Mouse (Mus musculus) CH12.LX (cell line): ENCODE results near the gene Adora2a. TPM values are rescaled to one million over a fixed set of nuclear protein-coding genes. Genes with fewer than 3 reads are reported as not detected.

Source experiments
- DNase-seq: peaks from one replicate; pipeline ENCODE4 v3.0.0-alpha.2; 2013; ENCODE audit errors: extremely low read depth
- H3K27ac ChIP-seq: 2 replicates; pipeline ENCODE4 v1.5.1; 2012; ENCODE audit warnings: low read depth, mild to moderate bottlenecking, control low read depth, moderate library complexity; ENCODE audit not compliant: insufficient read depth
- H3K27me3 ChIP-seq: replicated peaks from 2 replicates; pipeline ENCODE3; 2012; ENCODE audit warnings: inconsistent platforms
- H3K36me3 ChIP-seq, 2 experiments: replicated peaks in 1 of 2; 2 replicates each; pipeline versions ENCODE3 to v1.6.1; 2012; ENCODE audit warnings: inconsistent platforms in 1 of 2, low read length in 1 of 2, mild to moderate bottlenecking in 1 of 2, mixed read lengths in 1 of 2, moderate library complexity in 1 of 2; ENCODE audit not compliant: control insufficient read depth in 1 of 2, insufficient read depth in 1 of 2
- H3K4me1 ChIP-seq, 2 experiments: 2 replicates each; pipeline ENCODE4 v1.6.1; 2012; ENCODE audit warnings: inconsistent platforms in 1 of 2, moderate library complexity in 1 of 2; ENCODE audit not compliant: insufficient read depth in 2 of 2, control insufficient read depth in 1 of 2
- H3K4me2 ChIP-seq: 2 replicates; pipeline ENCODE4 v1.6.1; 2012; ENCODE audit warnings: low read depth, mild to moderate bottlenecking, control low read depth; ENCODE audit not compliant: poor library complexity, insufficient read depth, severe bottlenecking
- H3K4me3 ChIP-seq, 3 experiments: fragments of 150-350 bp in 1 of 3; sonication (generic) in 1 of 3; replicated peaks in 1 of 3; 2 replicates each; pipeline versions ENCODE3 to v1.5.1; 2011 to 2012; ENCODE audit warnings: low read depth in 2 of 3, low read length in 2 of 3, mild to moderate bottlenecking in 2 of 3, moderate library complexity in 2 of 3, control low read depth in 1 of 3, improper control_type of control experiment in 1 of 3, inconsistent platforms in 1 of 3, mixed read lengths in 1 of 3; ENCODE audit not compliant: poor library complexity in 1 of 3
- H3K79me2 ChIP-seq: replicated peaks from 2 replicates; pipeline ENCODE4 v1.6.1; 2012; ENCODE audit warnings: mild to moderate bottlenecking, moderate library complexity; ENCODE audit not compliant: control insufficient read depth, poor library complexity, insufficient read depth, severe bottlenecking; ENCODE audit errors: extremely low read depth
- H3K9ac ChIP-seq: 2 replicates; pipeline ENCODE4 v1.6.1; 2012; ENCODE audit warnings: low read depth, mild to moderate bottlenecking, control low read depth, moderate library complexity; ENCODE audit not compliant: insufficient read depth
- H3K9me3 ChIP-seq: replicated peaks from 2 replicates; pipeline ENCODE3; 2012; ENCODE audit warnings: low read length, inconsistent platforms, mixed read lengths
- CHD1 ChIP-seq: IDR thresholded peaks from 2 replicates; pipeline ENCODE4 v1.6.1; 2012; ENCODE audit warnings: low read depth, low read length, improper control_type of control experiment, inconsistent platforms
- CHD2 ChIP-seq: IDR thresholded peaks from 2 replicates; pipeline ENCODE4 v1.6.1; 2011; ENCODE audit warnings: low read length, improper control_type of control experiment
- E2F4 ChIP-seq: IDR thresholded peaks from 2 replicates; pipeline ENCODE4 v1.6.1; 2011; ENCODE audit warnings: low read depth, low read length, improper control_type of control experiment; ENCODE audit not compliant: insufficient replicate concordance
- EP300 ChIP-seq: IDR thresholded peaks from 2 replicates; pipeline ENCODE4 v1.6.1; 2011; ENCODE audit warnings: low read length, improper control_type of control experiment
- HCFC1 ChIP-seq: IDR thresholded peaks from 2 replicates; pipeline ENCODE4 v1.6.1; 2012; ENCODE audit warnings: low read depth, mild to moderate bottlenecking, inconsistent platforms, low read length, improper control_type of control experiment
- IRF4 ChIP-seq: IDR thresholded peaks from 2 replicates; pipeline ENCODE4 v1.6.1; 2014; ENCODE audit warnings: low read depth, mild to moderate bottlenecking, inconsistent platforms, low read length, improper control_type of control experiment
- MAFK ChIP-seq: IDR thresholded peaks from 2 replicates; pipeline ENCODE4 v1.6.1; 2011; ENCODE audit warnings: low read length, improper control_type of control experiment; ENCODE audit not compliant: insufficient replicate concordance
- MAX ChIP-seq: IDR thresholded peaks from 2 replicates; pipeline ENCODE4 v1.6.1; 2011; ENCODE audit warnings: low read length, improper control_type of control experiment
- MEF2A ChIP-seq: IDR thresholded peaks from 2 replicates; pipeline ENCODE4 v1.6.1; 2014; ENCODE audit warnings: low read depth, mild to moderate bottlenecking, inconsistent platforms, low read length, improper control_type of control experiment, borderline replicate concordance
- NRF1 ChIP-seq: IDR thresholded peaks from 2 replicates; pipeline ENCODE4 v1.6.1; 2014; ENCODE audit warnings: low read depth, mild to moderate bottlenecking, inconsistent platforms, low read length, improper control_type of control experiment, moderate library complexity
- POLR2A ChIP-seq: IDR thresholded peaks from 2 replicates; pipeline ENCODE4 v1.6.1; 2011; ENCODE audit warnings: low read depth, mild to moderate bottlenecking, improper control_type of control experiment, low read length
- POLR2AphosphoS2 ChIP-seq: IDR thresholded peaks from 2 replicates; pipeline ENCODE4 v1.6.1; 2011; ENCODE audit warnings: low read depth, low read length, improper control_type of control experiment
- RAD21 ChIP-seq: IDR thresholded peaks from 2 replicates; pipeline ENCODE4 v1.6.1; 2011; ENCODE audit warnings: low read depth, mild to moderate bottlenecking, low read length, improper control_type of control experiment, moderate library complexity
- RCOR1 ChIP-seq: conservative IDR thresholded peaks from 2 replicates; pipeline ENCODE4 v1.6.1; 2012; ENCODE audit warnings: low read depth, mild to moderate bottlenecking, inconsistent platforms, low read length, improper control_type of control experiment
- SIN3A ChIP-seq: IDR thresholded peaks from 2 replicates; pipeline ENCODE4 v1.6.1; 2012; ENCODE audit warnings: low read length, improper control_type of control experiment, inconsistent platforms
- SMC3 ChIP-seq: IDR thresholded peaks from 2 replicates; pipeline ENCODE4 v1.6.1; 2011; ENCODE audit warnings: low read depth, low read length, improper control_type of control experiment
- TBP ChIP-seq: conservative IDR thresholded peaks from 2 replicates; pipeline ENCODE4 v1.6.1; 2011; ENCODE audit warnings: low read depth, low read length, improper control_type of control experiment
- USF2 ChIP-seq: conservative IDR thresholded peaks from 2 replicates; pipeline ENCODE4 v1.6.1; 2011; ENCODE audit warnings: low read depth, low read length, improper control_type of control experiment
- ZMIZ1 ChIP-seq: IDR thresholded peaks from 2 replicates; pipeline ENCODE4 v1.6.1; 2012; ENCODE audit warnings: low read depth, mild to moderate bottlenecking, inconsistent platforms, low read length, improper control_type of control experiment
- dilution Hi-C: fragments of 300-500 bp; cut with MboI; formaldehyde crosslinking; loops from 2 replicates; pipeline ENCODE4 v1.14.3; 2020; ENCODE audit warnings: low sequenced_read_pairs; ENCODE audit not compliant: extremely low pct_unique_long_range_greater_than_20kb, extremely low pct_ligation_motif_present
- in situ Hi-C: fragments of 300-500 bp; cut with MboI; formaldehyde crosslinking; loops from 3 replicates; pipeline ENCODE4 v1.14.3; 2019; ENCODE audit warnings: low sequenced_read_pairs, low pct_ligation_motif_present, low pct_unique_long_range_greater_than_20kb, mixed read lengths
- polyA plus RNA-seq: library from polyadenylated mRNA; unstranded; fragments of >175 nt; gene quantifications from 2 replicates; pipeline ENCODE4 v1.2.1, GENCODE M21; 2012; ENCODE audit warnings: low read depth; ENCODE audit not compliant: insufficient read length
- total RNA-seq, 2 experiments: library from RNA; depleted of rRNA; stranded (reverse); fragments of 300-350 nt in 1 of 2; fragments of >200 nt in 1 of 2; gene quantifications; 2 replicates each; pipeline ENCODE4 v1.2.3; 2012 to 2014

Gene Adora2a
- total and polyA plus RNA-seq, 3 experiments: 3.2 to 14.4 (median 7.6) TPM

DNA sequence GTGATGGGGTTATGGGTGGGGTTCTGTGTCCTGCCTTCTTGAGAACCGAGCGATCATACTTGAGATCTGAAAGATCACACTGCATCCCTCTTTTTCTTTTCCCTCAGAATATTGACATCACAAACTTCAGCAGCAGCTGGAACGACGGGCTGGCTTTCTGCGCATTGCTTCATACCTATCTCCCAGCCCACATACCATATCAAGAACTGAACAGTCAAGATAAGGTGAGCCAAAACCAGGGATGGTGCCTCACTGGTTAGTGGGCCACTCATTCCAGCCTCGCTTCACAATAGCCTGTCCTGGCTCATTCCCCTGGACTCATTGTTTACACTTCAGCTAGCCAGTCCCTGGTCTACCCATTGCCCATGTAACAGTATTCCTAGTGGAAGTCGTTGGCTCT lies 9.5 kb upstream of the Adora2a start:
- no peak for TF ChIP-seq NRF1
- no peak for TF ChIP-seq POLR2AphosphoS2
- TF ChIP-seq RAD21: no peak
- no peak for TF ChIP-seq USF2
- no peak for TF ChIP-seq E2F4
- no peak for TF ChIP-seq MEF2A
- no peak for TF ChIP-seq EP300
- TF ChIP-seq CHD2: no peak
- TF ChIP-seq IRF4: no peak
- DNase-seq: no peak
- Histone ChIP-seq H3K79me2 (no peaks in the 10 kb centered on the region; the same call in 1 of the 2 replicates), H3K4me2 (no peak overlapping the region), H3K4me1 (peaks cover 9 to 44% of the 10 kb centered on the region in 2 experiments), H3K27me3 (no peaks in the 10 kb centered on the region), H3K9me3 (no peaks in the 10 kb centered on the region), H3K27ac (no peak overlapping the region), H3K36me3 (peaks cover 46 to 75% of the 10 kb centered on the region in 2 experiments), H3K4me3 (no peak overlapping the region), H3K9ac (no peak overlapping the region)
- in situ Hi-C loops (no loop called here), dilution Hi-C loops (no loop called here)

DNA sequence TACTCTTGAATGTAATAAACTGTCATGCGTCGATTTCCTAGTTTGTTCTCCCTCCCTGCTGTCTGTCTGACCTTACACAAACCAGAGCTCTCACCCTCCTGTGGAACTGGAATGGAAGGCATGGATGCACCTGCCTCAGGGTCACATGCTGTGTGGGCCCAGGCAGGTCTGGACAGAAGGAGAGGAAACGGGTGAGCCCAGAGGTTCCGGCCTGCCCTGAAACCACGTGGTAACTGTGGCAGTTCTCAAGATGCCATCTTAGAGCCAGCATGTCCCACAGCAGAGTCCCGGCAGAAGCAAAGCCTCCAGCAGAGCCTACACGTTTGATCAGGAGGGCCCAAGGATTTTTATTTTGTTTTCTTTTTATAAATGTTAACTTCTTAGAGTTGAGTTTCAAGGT lies 4.3 kb upstream of the Adora2a start:
- Histone ChIP-seq H3K27me3 (no peaks in the 10 kb centered on the region), H3K4me3 (no peak overlapping the region), H3K79me2 (no peaks in the 10 kb centered on the region), H3K4me2 (no peak overlapping the region), H3K4me1 (peaks cover 19 to 46% of the 10 kb centered on the region in 2 experiments), H3K36me3 (peaks cover 36 to 58% of the 10 kb centered on the region in 2 experiments), H3K9me3 (no peaks in the 10 kb centered on the region), H3K27ac (no peak overlapping the region), H3K9ac (no peak overlapping the region)
- TF ChIP-seq MAX (0 out of 2 replicates have a peak, but pooled peaks have one; percentile 19), CHD1 (no peak), NRF1 (no peak)
- no peak for DNase-seq
- dilution Hi-C loops (no loop called here), in situ Hi-C loops (no loop called here)

DNA sequence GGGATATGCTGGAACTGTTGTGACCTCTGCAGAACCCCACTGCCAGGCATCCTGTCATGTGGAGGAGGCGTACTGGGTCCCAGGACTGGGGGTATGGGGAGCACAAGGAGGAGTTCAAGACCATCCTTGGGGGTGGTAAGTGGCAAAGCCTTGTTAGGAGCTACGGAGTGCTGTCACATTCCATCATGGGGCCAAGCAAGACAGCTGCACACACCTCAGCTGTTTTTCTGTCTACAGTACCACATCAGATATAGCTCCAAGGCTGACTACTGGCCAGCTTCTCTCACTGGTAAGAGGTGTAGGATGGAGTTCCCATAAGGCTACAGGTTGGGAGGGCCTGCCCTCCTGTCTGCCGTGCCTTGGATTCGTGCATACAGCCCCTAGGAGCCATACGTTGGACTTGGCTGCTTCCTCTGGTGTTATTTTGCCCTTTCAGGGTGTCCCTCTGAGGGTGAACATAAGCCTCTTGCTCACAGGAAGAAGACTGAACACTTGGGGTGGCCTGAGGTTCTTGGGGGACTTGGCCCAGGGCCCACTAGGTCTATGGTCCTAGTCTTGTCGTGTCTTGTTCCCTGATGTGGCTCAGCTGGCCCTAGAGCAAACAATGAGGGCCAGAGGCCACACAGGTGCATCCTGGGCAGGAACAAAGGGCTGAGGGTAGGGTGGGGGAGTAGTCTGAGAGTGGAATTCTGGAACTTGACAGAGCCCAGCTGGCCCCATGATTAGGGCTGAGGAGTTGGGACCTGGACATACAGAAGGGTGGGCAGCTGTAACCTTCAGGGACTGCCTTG lies 2.3 kb upstream of the Adora2a start:
- Histone ChIP-seq H3K9ac (no peak overlapping the region), H3K4me1 (peaks cover 23 to 65% of the 10 kb centered on the region in 2 experiments)
- in situ Hi-C loops: no loop called here
- dilution Hi-C loops: no loop called here
- no peak for DNase-seq
- TF ChIP-seq MEF2A (no peak), RAD21 (no peak), CHD2 (no peak), HCFC1 (no peak), SIN3A (no peak), SMC3 (no peak), CHD1 (no peak), TBP (no peak), ZMIZ1 (no peak), POLR2A (no peak), RCOR1 (no peak), MAFK (no peak)
- TF ChIP-seq, all 38 proteins: peak for 0
- Histone ChIP-seq H3K27me3 (no peaks in the 10 kb centered on the region), H3K4me2 (no peak overlapping the region), H3K9me3 (no peaks in the 10 kb centered on the region), H3K79me2 (peaks cover 9% of the 10 kb centered on the region), H3K27ac (no peak overlapping the region), H3K4me3 (no peak overlapping the region), H3K36me3 (peaks cover 23 to 37% of the 10 kb centered on the region in 2 experiments)
